Mouse (Mus musculus): ENCODE measurements around the gene Klhl10. TPM values are rescaled to one million over a fixed set of nuclear protein-coding genes. Genes with fewer than 3 reads are reported as not detected.

Gene Klhl10
- polyA plus RNA-seq, 1 experiment from 2014 or later, result 0.56 TPM

DNA sequence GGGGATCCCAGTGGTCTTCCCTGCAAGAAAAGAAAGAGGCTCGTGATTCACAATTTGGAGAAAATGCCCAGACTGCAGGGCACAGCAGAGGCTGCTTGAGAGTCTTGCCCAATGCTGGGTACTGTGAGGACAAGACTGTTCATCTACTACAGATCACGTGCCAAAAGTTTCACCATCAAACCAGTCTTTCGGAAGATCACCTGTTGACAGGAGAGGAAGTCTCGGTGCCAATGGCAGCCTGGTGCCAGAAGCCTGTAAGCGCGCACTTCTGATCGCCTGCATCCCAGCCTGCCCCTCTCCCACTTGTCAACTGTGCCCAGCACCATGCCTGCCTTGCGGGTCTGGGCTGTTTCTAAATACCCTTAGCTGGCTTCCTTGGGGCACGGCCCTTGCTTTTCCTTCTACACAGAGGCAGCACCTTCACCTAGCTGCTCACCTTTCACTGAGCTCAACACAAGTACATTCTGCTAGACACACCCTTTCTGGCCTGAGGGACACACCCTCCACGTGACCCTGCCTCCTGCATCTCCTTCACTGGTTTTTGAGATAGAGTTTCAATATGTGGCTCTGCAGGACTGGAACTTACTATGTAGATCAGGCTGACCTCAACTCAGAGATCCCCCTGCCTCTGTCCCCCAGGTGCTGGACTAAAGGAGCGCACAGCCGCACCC is 63.4 kb downstream of the Klhl10 start:
- Histone ChIP-seq H3K4me2 (no peak overlapping the region), H3K9me3 (no peaks in the 10 kb centered on the region), H3K4me3 (no peak overlapping the region), H3K27ac (no peak overlapping the region), H3K27me3 (no peaks in the 10 kb centered on the region), H3K4me1 (no peaks in the 10 kb centered on the region), H3K36me3 (peaks cover 90% of the 10 kb centered on the region), H3K9ac (no peak overlapping the region)
- ATAC-seq (ENCODE audit: borderline replicate concordance, extremely low read depth, low FRiP score, low TSS enrichment), result no peak
- 95% methylated on average over 12 of the region's 12 CpGs for WGBS

DNA sequence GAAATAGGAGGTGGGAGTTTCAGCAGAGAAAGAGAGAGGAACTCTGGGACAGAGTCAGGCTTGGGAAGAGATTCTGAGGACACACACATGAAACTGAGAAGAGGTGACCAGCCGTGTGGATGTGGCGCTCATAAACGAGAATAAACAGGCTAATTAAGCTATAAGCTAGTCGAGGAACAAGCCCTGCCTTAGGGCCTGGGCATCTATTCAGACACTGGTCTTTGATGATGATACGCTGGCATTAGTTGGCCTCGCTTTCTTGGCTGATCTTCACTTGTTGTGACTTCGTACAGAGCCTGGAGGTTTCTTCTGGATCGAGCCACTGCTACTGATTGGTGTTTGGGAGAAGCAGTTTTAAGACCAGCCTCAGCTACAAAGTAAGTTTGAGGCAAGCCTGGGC is 64.3 kb downstream of the Klhl10 start:
- 89% methylated on average over 8 of the region's 8 CpGs for WGBS
- Histone ChIP-seq H3K4me3 (no peak overlapping the region), H3K27ac (no peak overlapping the region)

More for the DNA sequence above, 64.3 kb downstream of the Klhl10 start:
- no peak for ATAC-seq (ENCODE audit: borderline replicate concordance, extremely low read depth, low FRiP score, low TSS enrichment)
- peaks cover 85% of the 10 kb centered on the region for H3K36me3 ChIP-seq
- H3K9me3 ChIP-seq, result no peaks in the 10 kb centered on the region
- H3K4me1 ChIP-seq, result no peaks in the 10 kb centered on the region
- H3K4me2 ChIP-seq, result no peak overlapping the region
- no peak overlapping the region for H3K9ac ChIP-seq
- no peaks in the 10 kb centered on the region for H3K27me3 ChIP-seq

Small RNA genes within 50 kb of the gene (microRNA-seq; reads per million reads assigned to microRNA genes)
- gene Gm27374 (not detected), gene Mir7116 (not detected)

Other genes starting within 250 kb of the Klhl10 start
- not detected in 2 replicates for gene Krt9, start 248.7 kb upstream of the Klhl10 start, polyA plus RNA-seq (2015; fragmentation: Nextera tagmentation; extraction: Ambion mirVana)
- gene Krt14, start 234.4 kb upstream of the Klhl10 start, polyA plus RNA-seq (2015; fragmentation: Nextera tagmentation; extraction: Ambion mirVana), result 1.2 and 2.6 TPM in 2 replicates
- not detected in 2 replicates for gene Krt16, start 193.0 kb upstream of the Klhl10 start, polyA plus RNA-seq (2015; fragmentation: Nextera tagmentation; extraction: Ambion mirVana)
- 7.5 and 18.2 TPM in 2 replicates for gene Krt17, start 180.9 kb upstream of the Klhl10 start, polyA plus RNA-seq (2015; fragmentation: Nextera tagmentation; extraction: Ambion mirVana)
- not detected in 2 replicates for gene Krt42, start 172.0 kb upstream of the Klhl10 start, polyA plus RNA-seq (2015; fragmentation: Nextera tagmentation; extraction: Ambion mirVana)
- gene Eif1, start 122.0 kb upstream of the Klhl10 start, polyA plus RNA-seq (2015; fragmentation: Nextera tagmentation; extraction: Ambion mirVana), result 1,642 and 1,646 TPM in 2 replicates
- gene Gast, start 107.5 kb upstream of the Klhl10 start, polyA plus RNA-seq (2015; fragmentation: Nextera tagmentation; extraction: Ambion mirVana), result not detected in 2 replicates
- gene Hap1, start 85.8 kb upstream of the Klhl10 start, polyA plus RNA-seq (2015; fragmentation: Nextera tagmentation; extraction: Ambion mirVana), result 19.8 and 20.7 TPM in 2 replicates
- 122 and 136 TPM in 2 replicates for gene Jup, start 44.2 kb upstream of the Klhl10 start, polyA plus RNA-seq (2015; fragmentation: Nextera tagmentation; extraction: Ambion mirVana)
- gene P3h4, start 27.1 kb upstream of the Klhl10 start, polyA plus RNA-seq (2015; fragmentation: Nextera tagmentation; extraction: Ambion mirVana), result 71.5 and 73.4 TPM in 2 replicates
- 142 and 143 TPM in 2 replicates for gene Fkbp10, start 26.2 kb upstream of the Klhl10 start, polyA plus RNA-seq (2015; fragmentation: Nextera tagmentation; extraction: Ambion mirVana)
- gene Nt5c3b, start 109 bp upstream of the Klhl10 start, polyA plus RNA-seq (2015; fragmentation: Nextera tagmentation; extraction: Ambion mirVana), result 129 and 133 TPM in 2 replicates
- 8.6 and 9.3 TPM in 2 replicates for gene Klhl11, start 30.8 kb downstream of the Klhl10 start, polyA plus RNA-seq (2015; fragmentation: Nextera tagmentation; extraction: Ambion mirVana)
- gene Acly, start 86.1 kb downstream of the Klhl10 start, polyA plus RNA-seq (2015; fragmentation: Nextera tagmentation; extraction: Ambion mirVana), result 151 and 153 TPM in 2 replicates
- 1.6 and 2.6 TPM in 2 replicates for gene Ttc25, start 103.7 kb downstream of the Klhl10 start, polyA plus RNA-seq (2015; fragmentation: Nextera tagmentation; extraction: Ambion mirVana)
- 28.7 and 32.3 TPM in 2 replicates for gene Cnp, start 133.0 kb downstream of the Klhl10 start, polyA plus RNA-seq (2015; fragmentation: Nextera tagmentation; extraction: Ambion mirVana)
- 57.1 and 58.7 TPM in 2 replicates for gene Nkiras2, start 177.3 kb downstream of the Klhl10 start, polyA plus RNA-seq (2015; fragmentation: Nextera tagmentation; extraction: Ambion mirVana)
- 215 and 229 TPM in 2 replicates for gene Dnajc7, start 178.3 kb downstream of the Klhl10 start, polyA plus RNA-seq (2015; fragmentation: Nextera tagmentation; extraction: Ambion mirVana)